Comparison of ENCODE assay signal across 12 mouse cellular contexts in the genomic region with DNA sequence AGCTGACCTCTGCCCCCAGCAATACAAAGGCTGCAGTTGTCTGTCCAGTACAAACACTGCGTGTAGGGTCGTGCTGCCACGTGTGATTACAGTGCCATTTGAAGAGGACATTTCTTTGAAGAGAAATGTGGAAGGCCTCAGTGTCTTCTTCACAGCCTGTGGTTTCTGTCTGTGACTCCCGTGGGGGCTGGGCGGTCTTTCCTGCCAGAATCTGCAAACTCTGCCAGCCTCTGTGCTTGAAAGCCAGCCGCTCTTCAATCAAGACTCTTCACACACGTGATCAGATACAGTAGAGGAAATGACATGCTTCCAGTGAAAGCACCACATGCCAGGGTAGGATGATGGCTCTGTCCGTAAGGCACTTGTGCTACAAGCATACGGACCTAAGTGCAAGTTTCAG. TPM values are rescaled to one million over a fixed set of nuclear protein-coding genes. Genes with fewer than 3 reads are reported as not detected.
DNase-seq lines count a peak whose midpoint lies in the region; ATAC-seq and TF ChIP-seq lines count a peak whose summit lies in the region.
"Had no signal": no experiment of that assay in that cellular context is flagged by ENCODE, and none has a peak within 500 bp of the region (broad histone marks: within the 10 kb centered on the region; RNA-seq: fewer than 3 reads in every experiment).

No protein-coding gene starts in this region.

- H3K9me3 ChIP-seq in liver, embryonic 12.5 days (replicated peaks), result no peaks in the 10 kb centered on the region
- no peaks in the 10 kb centered on the region for H3K9me3 ChIP-seq in heart, embryonic 11.5 days (replicated peaks; ENCODE audit: control insufficient read depth, low read length)
- H3K9me3 ChIP-seq in heart, embryonic 10.5 days, result no peaks in the 10 kb centered on the region
- H3K9me3 ChIP-seq: liver, embryonic 15.5 days had no signal

- no peak overlapping the region for H3K9ac ChIP-seq in liver, embryonic 12.5 days
- no peak overlapping the region for H3K9ac ChIP-seq in heart, embryonic 11.5 days (ENCODE audit: low read depth, low read length)
- H3K9ac ChIP-seq: liver, embryonic 15.5 days had no signal

- ATAC-seq in liver, embryonic 12.5 days, result no peak; the same call in 1 of the 2 replicates
- ATAC-seq in heart, embryonic 11.5 days (replicated peaks; ENCODE audit: insufficient number of reproducible peaks, low FRiP score, low TSS enrichment), result no peak
- ATAC-seq: Patski had no signal

- no peak for TF ChIP-seq CTCF in thymus, adult 2 months (IDR thresholded peaks at IDR 0.05; ENCODE audit: borderline replicate concordance, control insufficient read depth, extremely low read depth, insufficient read depth, low read length, poor library complexity)

- no peak overlapping the region for H3K27ac ChIP-seq in liver, embryonic 12.5 days
- peak overlapping the region; percentile 94 for H3K27ac ChIP-seq in thymus, adult 2 months (ENCODE audit: control insufficient read depth, insufficient read depth, low read length)
- no peak overlapping the region for H3K27ac ChIP-seq in heart, embryonic 11.5 days (ENCODE audit: low read depth, low read length)
- no peak overlapping the region for H3K27ac ChIP-seq in heart, embryonic 10.5 days
- H3K27ac ChIP-seq: liver, embryonic 15.5 days had no signal

- TF ChIP-seq POLR2A in thymus, adult 2 months (IDR thresholded peaks at IDR 0.05; ENCODE audit: control insufficient read depth, extremely low read depth, insufficient read depth, low read length, poor library complexity), result no peak

- H3K36me3 ChIP-seq in liver, embryonic 12.5 days, result no peaks in the 10 kb centered on the region
- no peaks in the 10 kb centered on the region for H3K36me3 ChIP-seq in thymus, adult 2 months (ENCODE audit: control insufficient read depth, insufficient read depth, low read length)
- no peaks in the 10 kb centered on the region for H3K36me3 ChIP-seq in heart, embryonic 11.5 days (ENCODE audit: control insufficient read depth, insufficient read depth, low read length)
- no peaks in the 10 kb centered on the region for H3K36me3 ChIP-seq in heart, embryonic 10.5 days
- H3K36me3 ChIP-seq: liver, embryonic 15.5 days had no signal

- H3K4me3 ChIP-seq in liver, embryonic 12.5 days, result no peak overlapping the region
- H3K4me3 ChIP-seq in thymus, adult 2 months (ENCODE audit: control insufficient read depth, insufficient read depth, low read length), result no peak overlapping the region
- no peak overlapping the region for H3K4me3 ChIP-seq in heart, embryonic 11.5 days (ENCODE audit: low read depth, low read length)
- H3K4me3 ChIP-seq in heart, embryonic 10.5 days, result no peak overlapping the region
- H3K4me3 ChIP-seq: liver, embryonic 15.5 days had no signal

- peak; percentile 27 for DNase-seq in liver
- peak; percentile 66 for DNase-seq in brain, adult 2 months (ENCODE audit: low read depth, low spot score)
- peak; percentile 50 for DNase-seq in lung, postnatal 36 days
- peak; percentile 88 for DNase-seq in thymus, adult 2 months
- DNase-seq in urinary bladder, postnatal 36 days (ENCODE audit: low spot score in 2 of 2), result no peak
- DNase-seq in heart, embryonic 10.5 days (ENCODE audit: low spot score), result no peak
- DNase-seq: kidney, postnatal 14 days; right cerebral cortex, adult 18-20 months had no signal

- no peaks in the 10 kb centered on the region for H3K27me3 ChIP-seq in liver, embryonic 12.5 days (replicated peaks)
- H3K27me3 ChIP-seq in thymus, adult 2 months (ENCODE audit: control insufficient read depth, insufficient read depth, low read length), result no peaks in the 10 kb centered on the region
- H3K27me3 ChIP-seq in heart, embryonic 11.5 days (ENCODE audit: control insufficient read depth, insufficient read depth, low read length), result no peaks in the 10 kb centered on the region
- H3K27me3 ChIP-seq in heart, embryonic 10.5 days (ENCODE audit: insufficient read depth, poor library complexity, severe bottlenecking), result peaks cover 11% of the 10 kb centered on the region
- H3K27me3 ChIP-seq: liver, embryonic 15.5 days; Patski had no signal

- peaks cover 21% of the 10 kb centered on the region for H3K4me1 ChIP-seq in liver, embryonic 12.5 days
- H3K4me1 ChIP-seq in thymus, adult 2 months (replicated peaks; ENCODE audit: control insufficient read depth, insufficient read depth, low read length), result peaks cover 33% of the 10 kb centered on the region
- H3K4me1 ChIP-seq in heart, embryonic 11.5 days (ENCODE audit: control insufficient read depth, insufficient read depth, low read length), result peaks cover 8% of the 10 kb centered on the region; the same call in 1 of the 2 replicates
- peaks cover 14% of the 10 kb centered on the region; the same call in 1 of the 2 replicates for H3K4me1 ChIP-seq in heart, embryonic 10.5 days

- H3K4me2 ChIP-seq in liver, embryonic 12.5 days, result no peak overlapping the region
- H3K4me2 ChIP-seq in heart, embryonic 11.5 days, result no peak overlapping the region
- H3K4me2 ChIP-seq: liver, embryonic 15.5 days had no signal

- 43% methylated on average over 9 of the region's 9 CpGs for WGBS in liver, embryonic 12.5 days (ENCODE audit: insufficient replicate concordance)
- 4% methylated on average over 9 of the region's 9 CpGs for WGBS in thymus, adult 2 months
- 59% methylated on average over 9 of the region's 9 CpGs for WGBS in heart, embryonic 11.5 days (ENCODE audit: insufficient replicate concordance)
- 65% methylated on average over 9 of the region's 9 CpGs for WGBS in heart, embryonic 10.5 days

RNA-seq across cellular contexts. Expression of a gene that starts 7.4 kb away (rescaled TPM):
- polyA plus RNA-seq in liver, embryonic 12.5 days (2016; fragmentation: Nextera tagmentation; extraction: Ambion mirVana), result 10.8 TPM in 2 replicates
- polyA plus RNA-seq in thymus, adult 2 months (2012; rRNA removed), result 156 and 182 TPM in 2 replicates
- 11.0 and 13.7 TPM in 2 replicates for polyA plus RNA-seq in heart, embryonic 11.5 days (2014; fragmentation: Nextera tagmentation; extraction: Ambion mirVana)
- polyA plus RNA-seq in heart, embryonic 10.5 days (2016; fragmentation: Nextera tagmentation; extraction: Ambion mirVana), result 8.7 and 13.1 TPM in 2 replicates

RNA-seq across cellular contexts. Expression of a gene that starts 45.6 kb away (rescaled TPM):
- 22.2 and 23.3 TPM in 2 replicates for polyA plus RNA-seq in liver, embryonic 12.5 days (2016; fragmentation: Nextera tagmentation; extraction: Ambion mirVana)
- 15.0 and 16.2 TPM in 2 replicates for polyA plus RNA-seq in thymus, adult 2 months (2012; rRNA removed)
- polyA plus RNA-seq in heart, embryonic 11.5 days (2014; fragmentation: Nextera tagmentation; extraction: Ambion mirVana), result 45.3 and 48.9 TPM in 2 replicates
- 53.3 and 61.0 TPM in 2 replicates for polyA plus RNA-seq in heart, embryonic 10.5 days (2016; fragmentation: Nextera tagmentation; extraction: Ambion mirVana)

Comparison
In these comparisons a context has a peak if more than half of its experiments do, and no peak if none do; other contexts are left out.
1. DNase-seq: peak in liver (single experiment), brain, adult 2 months (single experiment), lung, postnatal 36 days (single experiment) and thymus, adult 2 months (single experiment); none in urinary bladder, postnatal 36 days (0 of 2) and heart, embryonic 10.5 days (single experiment).
2. RNA of a gene that starts 7.4 kb away (polyA plus RNA-seq): 156 to 182 TPM in thymus, adult 2 months; 11.0 to 13.7 TPM in heart, embryonic 11.5 days, 10.8 TPM in liver, embryonic 12.5 days and 8.7 to 13.1 TPM in heart, embryonic 10.5 days; every median in the first group is over 10 times any median in the second.